Mouse (Mus musculus) MEL (cell line): Measurements from ENCODE around the gene Sult1a1. TPM values are rescaled to one million over a fixed set of nuclear protein-coding genes. Genes with fewer than 3 reads are reported as not detected.

ENCODE experiments used
- DNase-seq: peaks from one replicate; pipeline ENCODE4 v3.0.0; 2011; ENCODE audit warnings: low read depth, low spot score
- H3K27ac ChIP-seq: 2 replicates; pipeline ENCODE4 v1.5.1; 2012; ENCODE audit warnings: low read depth, mild to moderate bottlenecking, control low read depth, low read length, moderate library complexity; ENCODE audit not compliant: control insufficient read depth
- H3K27me3 ChIP-seq, 2 experiments: fragments of 150-350 bp in 1 of 2; sonication (generic) in 1 of 2; 2 replicates each; pipeline ENCODE4 v1.6.1; 2012; ENCODE audit warnings: low read length in 2 of 2, mild to moderate bottlenecking in 2 of 2, improper control_type of control experiment in 1 of 2, moderate library complexity in 1 of 2; ENCODE audit not compliant: insufficient read depth in 2 of 2, control insufficient read depth in 1 of 2
- H3K36me3 ChIP-seq, 2 experiments: 2 replicates each; pipeline ENCODE4 v1.6.1; 2012 to 2014; ENCODE audit warnings: low read length in 2 of 2, improper control_type of control experiment in 1 of 2, inconsistent platforms in 1 of 2, mild to moderate bottlenecking in 1 of 2; ENCODE audit not compliant: insufficient read depth in 2 of 2, control insufficient read depth in 1 of 2
- H3K4me1 ChIP-seq, 2 experiments: fragments of 150-350 bp in 1 of 2; sonication (generic) in 1 of 2; 2 replicates each; pipeline ENCODE4 v1.6.1; 2012; ENCODE audit warnings: low read length in 2 of 2, improper control_type of control experiment in 1 of 2, mild to moderate bottlenecking in 1 of 2; ENCODE audit not compliant: insufficient read depth in 2 of 2, control insufficient read depth in 1 of 2
- H3K4me3 ChIP-seq, 2 experiments: fragments of 150-350 bp in 1 of 2; sonication (generic) in 1 of 2; 2 replicates each; pipeline ENCODE4 v1.5.1; 2012; ENCODE audit warnings: low read depth in 2 of 2, low read length in 2 of 2, mild to moderate bottlenecking in 2 of 2, moderate library complexity in 2 of 2, control low read depth in 1 of 2, improper control_type of control experiment in 1 of 2; ENCODE audit not compliant: control insufficient read depth in 1 of 2, insufficient read depth in 1 of 2
- H3K79me2 ChIP-seq: 2 replicates; pipeline ENCODE4 v1.6.1; 2012; ENCODE audit warnings: mild to moderate bottlenecking, low read length, moderate library complexity; ENCODE audit not compliant: control insufficient read depth, poor library complexity, insufficient read depth
- H3K9ac ChIP-seq: 2 replicates; pipeline ENCODE4 v1.6.1; 2012; ENCODE audit warnings: low read depth, mild to moderate bottlenecking, control low read depth, low read length, moderate library complexity; ENCODE audit not compliant: control insufficient read depth, poor library complexity, severe bottlenecking
- H3K9me3 ChIP-seq: fragments of 150-350 bp; sonication (generic); replicated peaks from 2 replicates; pipeline ENCODE4 v1.6.1; 2012; ENCODE audit warnings: mild to moderate bottlenecking, low read length, improper control_type of control experiment, moderate library complexity; ENCODE audit not compliant: insufficient read depth
- CHD1 ChIP-seq: IDR thresholded peaks from 2 replicates; pipeline ENCODE4 v1.6.1; 2012; ENCODE audit warnings: low read depth, mild to moderate bottlenecking, inconsistent platforms, low read length, improper control_type of control experiment
- E2F4 ChIP-seq: IDR thresholded peaks from 2 replicates; pipeline ENCODE4 v1.6.1; 2011; ENCODE audit warnings: low read depth, low read length, improper control_type of control experiment, borderline replicate concordance
- HCFC1 ChIP-seq: IDR thresholded peaks from 2 replicates; pipeline ENCODE4 v1.6.1; 2012; ENCODE audit warnings: low read depth, mild to moderate bottlenecking, inconsistent platforms, low read length, improper control_type of control experiment, moderate library complexity
- JUND ChIP-seq: IDR thresholded peaks from 2 replicates; pipeline ENCODE4 v1.6.1; 2011; ENCODE audit warnings: low read depth, mild to moderate bottlenecking, improper control_type of control experiment, low read length
- MAX ChIP-seq: IDR thresholded peaks from 2 replicates; pipeline ENCODE4 v1.6.1; 2011; ENCODE audit warnings: low read length, improper control_type of control experiment
- MAZ ChIP-seq: IDR thresholded peaks from 2 replicates; pipeline ENCODE4 v1.6.1; 2012; ENCODE audit warnings: low read depth, mild to moderate bottlenecking, inconsistent platforms, low read length, improper control_type of control experiment
- MEF2A ChIP-seq: IDR thresholded peaks from 2 replicates; pipeline ENCODE4 v1.6.1; 2014; ENCODE audit warnings: low read depth, mild to moderate bottlenecking, inconsistent platforms, low read length, improper control_type of control experiment; ENCODE audit not compliant: poor library complexity, insufficient replicate concordance, severe bottlenecking; ENCODE audit errors: extremely low read depth
- MXI1 ChIP-seq: IDR thresholded peaks from 2 replicates; pipeline ENCODE4 v1.6.1; 2011; ENCODE audit warnings: mild to moderate bottlenecking, low read depth, low read length, improper control_type of control experiment
- MYC ChIP-seq: IDR thresholded peaks from 2 replicates; pipeline ENCODE4 v1.6.1; 2011; ENCODE audit warnings: low read depth, mild to moderate bottlenecking, low read length, improper control_type of control experiment, moderate library complexity
- NELFE ChIP-seq: IDR thresholded peaks from 2 replicates; pipeline ENCODE4 v1.6.1; 2011; ENCODE audit warnings: low read depth, low read length, improper control_type of control experiment
- POLR2A ChIP-seq, 2 experiments: IDR thresholded peaks; 2 replicates each; pipeline ENCODE4 v1.6.1; 2011 to 2012; ENCODE audit warnings: low read length in 2 of 2, mild to moderate bottlenecking in 2 of 2, control low read depth in 1 of 2, improper control_type of control experiment in 1 of 2, low read depth in 1 of 2, moderate library complexity in 1 of 2; ENCODE audit not compliant: control insufficient read depth in 1 of 2, insufficient read depth in 1 of 2, poor library complexity in 1 of 2
- POLR2AphosphoS5 ChIP-seq: IDR thresholded peaks from 2 replicates; pipeline ENCODE4 v1.6.1; 2012; ENCODE audit warnings: low read depth, borderline replicate concordance, mild to moderate bottlenecking, inconsistent platforms, low read length, moderate library complexity, mixed read lengths
- SMC3 ChIP-seq: IDR thresholded peaks from 2 replicates; pipeline ENCODE4 v1.6.1; 2011; ENCODE audit warnings: low read depth, low read length, improper control_type of control experiment
- TAL1 ChIP-seq: IDR thresholded peaks from 2 replicates; pipeline ENCODE4 v1.6.1; 2012; ENCODE audit warnings: mild to moderate bottlenecking, inconsistent platforms, low read length, moderate library complexity, mixed read lengths
- TBP ChIP-seq: IDR thresholded peaks from 2 replicates; pipeline ENCODE4 v1.8.0; 2011; ENCODE audit warnings: low read depth, low read length, improper control_type of control experiment
- ZNF384 ChIP-seq: IDR thresholded peaks from 2 replicates; pipeline ENCODE4 v1.6.1; 2012; ENCODE audit warnings: low read depth, mild to moderate bottlenecking, inconsistent platforms, low read length, improper control_type of control experiment
- polyA plus RNA-seq, 2 experiments: library from polyadenylated mRNA; stranded (reverse) in 1 of 2; unstranded in 1 of 2; fragments of >175 nt in 1 of 2; fragments of >200 nt in 1 of 2; gene quantifications; 2 replicates each; pipeline versions ENCODE4 v1.2.1 to v1.2.4; 2012; ENCODE audit warnings: low replicate concordance in 2 of 2, low read depth in 1 of 2; ENCODE audit not compliant: insufficient read length in 2 of 2, insufficient read depth in 1 of 2, missing spikeins in 1 of 2
- total RNA-seq: library from RNA; depleted of rRNA; stranded (reverse); fragments of 300-350 nt; gene quantifications from 2 replicates; pipeline ENCODE4 v1.2.3, GENCODE M21; 2012

The Sult1a1 gene
- total and polyA plus RNA-seq, 3 experiments: 0.36 TPM; not detected in 2

GRCm38 (mm10) chr7:126695631-126696207 is 19.5 kb upstream of the Sult1a1 start, which contains the start of gene Slx1b (continued):
- TF ChIP-seq POLR2A (IDR thresholded peaks at IDR 0.05; ENCODE audit: control insufficient read depth in 1 of 2, insufficient read depth in 1 of 2, low read depth in 1 of 2, low read length in 2 of 2, poor library complexity in 1 of 2) (peak in 1 of 2 experiments; percentile 78; a peak in 2 of 4 replicates), CHD1 (no peak), POLR2AphosphoS5 (no peak), E2F4 (no peak), MXI1 (peak; percentile 97), NELFE (peak; percentile 87), HCFC1 (peak; percentile 97), TAL1 (no peak), MAZ (no peak; the same call in 1 of the 2 replicates), MEF2A (no peak)

GRCm38 (mm10) chr7:126695210-126695611 is 19.0 kb upstream of the Sult1a1 start, which contains the start of gene Bola2:
Bola2 (plus strand) TSS chr7:126695401.
- Histone ChIP-seq H3K4me3 (peak within 1 kb of the TSS; percentile 72 to 83), H3K9me3 (no peaks in the 10 kb centered on the region), H3K27me3 (no peaks in the 10 kb centered on the region), H3K27ac (peak within 1 kb of the TSS; percentile 87), H3K36me3 (peaks cover 0 to 14% of the 10 kb centered on the region in 2 experiments; a peak in 2 of 4 replicates), H3K4me1 (peaks cover 0 to 11% of the 10 kb centered on the region in 2 experiments; a peak in 2 of 4 replicates), H3K79me2 (peaks cover 21% of the 10 kb centered on the region), H3K9ac (peak within 1 kb of the TSS; percentile 92)
- DNase-seq: peak; percentile 89
- TF ChIP-seq MYC: no peak
- TF ChIP-seq MEF2A: no peak
- TF ChIP-seq E2F4: no peak
- TF ChIP-seq NELFE: peak; percentile 18; the same call in 1 of the 2 replicates
- TF ChIP-seq ZNF384: peak; percentile 99
- no peak for TF ChIP-seq MXI1
- no peak for TF ChIP-seq MAX
- no peak for TF ChIP-seq CHD1
- TF ChIP-seq SMC3: 0 out of 2 replicates have a peak, but pooled peaks have one; percentile 2

GRCm38 (mm10) chr7:126694441-126695051 is 18.3 kb upstream of the Sult1a1 start:
- Histone ChIP-seq H3K79me2 (peaks cover 21% of the 10 kb centered on the region), H3K36me3 (peaks cover 0 to 14% of the 10 kb centered on the region in 2 experiments; a peak in 2 of 4 replicates), H3K27ac (no peak overlapping the region), H3K9me3 (no peaks in the 10 kb centered on the region), H3K4me3 (peak overlapping the region; percentile 25 to 72; a peak in 3 of 4 replicates), H3K4me1 (peaks cover 0 to 11% of the 10 kb centered on the region in 2 experiments; a peak in 2 of 4 replicates), H3K27me3 (no peaks in the 10 kb centered on the region), H3K9ac (peak overlapping the region; percentile 18; the same call in 1 of the 2 replicates)
- peak; percentile 36 for DNase-seq
- no peak for TF ChIP-seq NELFE
- TF ChIP-seq JUND: no peak
- peak; percentile 74 for TF ChIP-seq TBP
